Mouse (Mus musculus) liver, embryonic 15.5 days (tissue): ENCODE data around the gene Gnmt. TPM values are rescaled to one million over a fixed set of nuclear protein-coding genes. Genes with fewer than 3 reads are reported as not detected.
"Not testable (repeated sequence)": the region's sequence is repeated elsewhere in the genome, so short reads cannot be mapped to it uniquely, and the experiment has no call there.

Experiments used
- ATAC-seq: fragments of 200-750 bp; cut with Nextera tagmentation; 2 replicates; pipeline ENCODE4 v1.8.0; 2017; ENCODE audit warnings: moderate number of reproducible peaks, mild to moderate bottlenecking, moderate library complexity; ENCODE audit not compliant: insufficient read depth
- H3K27ac ChIP-seq: fragments of 300-500 bp; sonication (generic); replicated peaks from 2 replicates; pipeline ENCODE4 v1.5.1; 2015; ENCODE audit warnings: mild to moderate bottlenecking, inconsistent platforms
- H3K27me3 ChIP-seq: fragments of 300-500 bp; sonication (generic); 2 replicates; pipeline ENCODE4 v1.6.1; 2015; ENCODE audit warnings: mild to moderate bottlenecking, inconsistent platforms
- H3K36me3 ChIP-seq: fragments of 300-500 bp; sonication (generic); replicated peaks from 2 replicates; pipeline ENCODE4 v1.6.1; 2015; ENCODE audit warnings: moderate library complexity, mild to moderate bottlenecking, inconsistent platforms
- H3K4me1 ChIP-seq: fragments of 300-500 bp; sonication (generic); replicated peaks from 2 replicates; pipeline ENCODE4 v1.6.1; 2015; ENCODE audit warnings: inconsistent platforms
- H3K4me2 ChIP-seq: fragments of 300-500 bp; sonication (generic); 2 replicates; pipeline ENCODE4 v1.6.1; 2015; ENCODE audit warnings: moderate library complexity, mild to moderate bottlenecking, inconsistent platforms
- H3K4me3 ChIP-seq: fragments of 300-500 bp; sonication (generic); replicated peaks from 2 replicates; pipeline ENCODE4 v1.5.1; 2015; ENCODE audit warnings: mild to moderate bottlenecking, inconsistent platforms
- H3K9ac ChIP-seq: fragments of 300-500 bp; sonication (generic); 2 replicates; pipeline ENCODE4 v1.6.1; 2015; ENCODE audit warnings: moderate library complexity, mild to moderate bottlenecking, inconsistent platforms
- H3K9me3 ChIP-seq: fragments of 300-500 bp; sonication (generic); replicated peaks from 2 replicates; pipeline ENCODE4 v1.6.1; 2016; ENCODE audit warnings: inconsistent platforms
- WGBS: fragments of 180-500 bp; shearing (Covaris S2); methylation state at CpG from one replicate; pipeline ENCODE4 v1.1.7; 2015; ENCODE audit warnings: mixed read lengths; ENCODE audit not compliant: insufficient replicate concordance; 5-methylcytosine and 5-hydroxymethylcytosine counted together
- polyA plus RNA-seq: library from polyadenylated mRNA; unstranded; fragments of >200 nt; fragmentation: Nextera tagmentation; extraction: Ambion mirVana; gene quantifications from 2 replicates; pipeline ENCODE4 v1.2.1, GENCODE M21; 2015

Gene Gnmt
- polyA plus RNA-seq, 1 experiment from 2014 or later, result 59.8 TPM

DNA sequence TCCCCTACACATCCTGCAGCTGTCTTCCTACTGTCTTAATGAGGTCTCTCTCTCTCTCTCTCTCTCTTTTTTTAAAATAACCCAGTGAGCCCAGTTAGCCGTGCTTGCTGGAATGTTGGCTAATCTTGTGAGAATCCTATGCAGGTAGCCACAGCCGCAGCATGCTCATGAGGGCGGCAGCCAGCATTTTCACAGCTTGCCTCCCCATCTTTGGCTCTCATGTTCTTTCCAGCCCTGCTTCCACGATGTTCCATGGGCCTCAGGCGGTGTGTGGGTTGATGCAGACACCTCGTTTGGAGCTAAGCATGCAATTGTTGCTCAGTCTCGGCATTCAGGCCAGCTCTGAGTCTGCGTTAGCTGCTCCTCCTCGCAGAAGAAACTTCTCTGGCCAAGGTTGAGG is 35.9 kb upstream of the Gnmt start:
- not testable (repeated sequence) for H3K4me2 ChIP-seq, H3K9me3 ChIP-seq, H3K4me3 ChIP-seq, H3K27me3 ChIP-seq, H3K9ac ChIP-seq, H3K36me3 ChIP-seq, H3K4me1 ChIP-seq, H3K27ac ChIP-seq, ATAC-seq
- 66% methylated on average over 9 of the region's 9 CpGs for WGBS

DNA sequence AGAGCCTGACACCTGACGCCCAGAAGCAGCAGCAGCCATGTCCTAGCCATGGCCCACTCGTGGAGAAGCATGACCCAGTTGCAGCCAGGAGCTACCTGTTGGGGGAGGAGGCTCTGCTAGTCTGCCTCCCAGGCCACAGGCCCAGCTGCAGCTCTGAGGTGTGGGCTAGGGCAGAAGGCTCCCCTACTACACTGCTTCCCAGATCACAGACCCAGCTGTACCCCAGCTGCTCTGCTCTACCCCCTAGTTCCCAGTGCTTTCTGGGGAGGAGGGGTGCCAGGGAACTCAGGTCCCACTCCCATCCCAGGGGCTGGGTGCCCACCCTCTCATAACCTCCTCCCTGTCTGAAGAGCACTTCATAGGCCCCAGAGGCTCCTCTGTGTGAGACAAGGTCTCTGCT is 34.6 kb upstream of the Gnmt start, which contains the start of gene Ptcra:
Ptcra (minus strand) TSS at position 169 of the 400 bp plus-strand sequence.
- H3K9ac ChIP-seq, result no peak within 1 kb of the TSS
- H3K36me3 ChIP-seq, result no peaks in the 10 kb centered on the region
- no peak for ATAC-seq
- no peak within 1 kb of the TSS for H3K4me2 ChIP-seq
- 0 out of 2 replicates have a peak, but pooled peaks cover 3% of the 10 kb centered on the region for H3K4me1 ChIP-seq
- no peak within 1 kb of the TSS for H3K27ac ChIP-seq
- no peaks in the 10 kb centered on the region for H3K9me3 ChIP-seq
- WGBS, result 54% methylated on average over 2 of the region's 2 CpGs
- no peaks in the 10 kb centered on the region for H3K27me3 ChIP-seq
- no peak within 1 kb of the TSS for H3K4me3 ChIP-seq

DNA sequence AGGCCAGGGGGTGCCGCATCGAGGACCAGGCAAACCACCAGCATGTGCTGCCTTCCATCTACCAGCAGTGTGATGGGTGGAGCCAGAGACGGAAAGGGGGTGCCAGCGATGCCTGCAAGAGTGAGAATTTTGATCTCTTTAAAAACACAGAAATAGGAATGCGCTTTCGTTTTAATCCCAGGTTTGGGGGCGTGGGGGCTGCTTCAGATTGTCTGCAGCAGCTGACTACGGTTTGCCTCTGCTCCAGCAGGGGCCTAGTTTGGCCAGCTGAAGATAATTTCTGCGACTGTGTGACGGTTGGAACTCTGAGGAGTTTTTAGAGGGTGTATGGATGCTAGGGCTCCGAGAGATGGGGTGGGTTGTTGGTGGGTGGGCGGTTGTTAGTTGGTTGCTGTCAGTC is 29.8 kb upstream of the Gnmt start:
- Histone ChIP-seq H3K4me2 (no peak overlapping the region), H3K36me3 (no peaks in the 10 kb centered on the region), H3K4me1 (no peaks in the 10 kb centered on the region), H3K9ac (no peak overlapping the region), H3K9me3 (no peaks in the 10 kb centered on the region), H3K27ac (no peak overlapping the region), H3K4me3 (no peak overlapping the region), H3K27me3 (0 out of 2 replicates have a peak, but pooled peaks cover 8% of the 10 kb centered on the region)
- 74% methylated on average over 12 of the region's 12 CpGs for WGBS
- ATAC-seq, result no peak

DNA sequence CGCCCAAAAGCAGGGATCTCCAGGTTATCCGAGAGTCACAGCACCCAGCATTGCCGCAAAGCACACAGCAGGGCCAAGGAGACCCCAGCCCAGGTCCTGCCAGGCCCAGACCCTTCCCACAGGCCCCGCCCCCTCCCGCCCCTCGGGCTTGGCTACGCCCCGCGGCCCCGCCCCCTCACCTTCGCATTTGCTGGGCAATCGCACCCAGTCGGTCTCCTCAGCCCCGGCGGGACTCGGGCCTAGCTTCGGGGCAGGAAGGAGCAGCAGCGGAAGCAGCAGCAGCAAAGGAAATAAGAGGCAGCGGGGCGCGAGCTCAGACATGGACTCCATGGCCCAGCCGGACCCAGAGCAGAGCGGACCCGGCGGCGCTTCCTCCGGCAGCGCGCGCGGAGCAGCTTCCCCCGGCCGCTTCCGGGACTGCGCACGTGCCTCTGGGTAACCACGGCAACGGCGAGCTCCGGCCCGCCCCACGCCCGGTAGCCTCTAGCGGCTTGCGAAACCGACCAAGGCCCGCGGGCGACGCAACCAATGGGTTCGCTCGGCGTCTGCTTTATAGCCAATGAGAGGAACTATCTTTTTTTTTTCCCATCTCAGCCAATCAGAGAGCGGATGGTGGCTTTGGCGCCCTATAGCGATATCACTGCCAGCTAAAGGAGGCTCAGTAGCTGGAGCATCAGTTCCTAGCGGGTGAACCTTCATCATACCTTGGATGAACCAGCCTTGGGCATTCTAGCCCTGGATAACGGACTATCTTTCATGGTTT is 23.0 kb upstream of the Gnmt start, which contains the start of gene Cnpy3:
Cnpy3 (minus strand) TSS at position 421 of the 763 bp plus-strand sequence.
- peak within 1 kb of the TSS; percentile 97 for H3K4me2 ChIP-seq
- peak; percentile 99 for ATAC-seq
- H3K27me3 ChIP-seq, result 0 out of 2 replicates have a peak, but pooled peaks cover 7% of the 10 kb centered on the region
- peak within 1 kb of the TSS; percentile 91 for H3K4me3 ChIP-seq
- WGBS, result under 1% methylated on average over 58 of the region's 58 CpGs
- peak within 1 kb of the TSS; percentile 68 for H3K9ac ChIP-seq
- H3K4me1 ChIP-seq, result peaks cover 40% of the 10 kb centered on the region
- H3K36me3 ChIP-seq, result peaks cover 4% of the 10 kb centered on the region; the same call in 1 of the 2 replicates
- H3K9me3 ChIP-seq, result no peaks in the 10 kb centered on the region
- peak within 1 kb of the TSS; percentile 87 for H3K27ac ChIP-seq

DNA sequence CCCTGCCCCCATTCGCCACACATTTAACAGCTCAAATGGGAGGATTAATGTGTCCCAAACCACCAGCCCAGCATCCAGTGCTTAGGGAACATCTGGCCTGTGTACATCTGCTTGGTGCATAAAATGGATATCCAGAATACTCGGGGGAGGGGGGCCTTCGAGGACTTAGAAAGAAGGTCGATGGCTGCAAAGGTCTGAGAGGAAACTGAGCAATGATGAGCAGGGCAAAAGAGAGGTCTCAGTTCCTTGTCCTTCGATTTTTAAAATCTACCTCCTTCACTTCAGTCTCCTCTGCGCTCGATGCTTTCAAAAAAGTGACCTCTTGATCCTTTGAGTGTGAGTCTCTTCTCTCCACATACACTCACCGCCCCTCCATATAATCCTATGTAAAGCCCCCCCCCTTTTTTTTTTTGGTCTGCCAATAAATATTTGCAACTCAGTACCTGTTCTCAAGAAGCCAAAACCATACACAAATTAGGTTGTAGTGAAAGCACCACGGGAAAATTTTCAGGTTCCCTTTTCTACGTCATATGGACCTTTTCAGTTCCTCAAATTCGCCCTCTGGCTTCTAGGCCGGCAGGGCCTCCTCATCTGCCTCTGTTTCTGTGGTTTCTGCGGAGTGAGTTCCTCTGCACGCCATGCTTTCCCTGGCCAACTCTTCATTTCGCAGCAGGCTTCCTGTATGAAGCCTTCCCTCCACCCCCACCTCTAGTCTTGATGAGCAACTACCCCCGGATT is 22.3 kb upstream of the Gnmt start:
- peaks cover 11% of the 10 kb centered on the region for H3K36me3 ChIP-seq
- 0 out of 2 replicates have a peak, but pooled peaks cover 2% of the 10 kb centered on the region for H3K27me3 ChIP-seq
- no peaks in the 10 kb centered on the region for H3K9me3 ChIP-seq
- peak overlapping the region; percentile 97 for H3K4me2 ChIP-seq
- peak; percentile 20; the same call in 1 of the 2 replicates for ATAC-seq
- H3K27ac ChIP-seq, result peak overlapping the region; percentile 87
- H3K4me1 ChIP-seq, result peaks cover 40% of the 10 kb centered on the region
- 11% methylated on average over 16 of the region's 16 CpGs for WGBS
- H3K4me3 ChIP-seq, result peak overlapping the region; percentile 91
- peak overlapping the region; percentile 68 for H3K9ac ChIP-seq

DNA sequence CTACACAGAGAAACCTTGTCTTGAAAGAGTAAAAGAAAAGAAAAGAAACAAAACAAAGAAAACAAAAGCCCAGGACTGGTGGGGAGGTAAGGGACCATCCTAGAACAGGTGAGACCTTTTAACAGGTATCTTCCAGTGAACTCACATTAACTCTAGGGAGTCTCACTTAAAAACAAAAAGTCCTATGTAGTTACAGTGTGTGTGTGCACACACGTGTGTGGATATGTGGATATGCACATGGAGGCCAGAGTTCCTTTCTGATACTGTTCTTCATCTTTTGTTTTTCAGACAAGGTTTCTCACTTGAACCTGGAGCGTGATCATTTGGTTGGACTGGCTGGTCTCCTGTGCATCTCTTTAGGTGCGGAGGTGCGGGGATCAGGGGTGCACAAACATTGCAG is 21.6 kb upstream of the Gnmt start:
- H3K27ac ChIP-seq, result peak overlapping the region; percentile 87
- ATAC-seq, result no peak
- WGBS, result 68% methylated on average over 4 of the region's 4 CpGs

DNA sequence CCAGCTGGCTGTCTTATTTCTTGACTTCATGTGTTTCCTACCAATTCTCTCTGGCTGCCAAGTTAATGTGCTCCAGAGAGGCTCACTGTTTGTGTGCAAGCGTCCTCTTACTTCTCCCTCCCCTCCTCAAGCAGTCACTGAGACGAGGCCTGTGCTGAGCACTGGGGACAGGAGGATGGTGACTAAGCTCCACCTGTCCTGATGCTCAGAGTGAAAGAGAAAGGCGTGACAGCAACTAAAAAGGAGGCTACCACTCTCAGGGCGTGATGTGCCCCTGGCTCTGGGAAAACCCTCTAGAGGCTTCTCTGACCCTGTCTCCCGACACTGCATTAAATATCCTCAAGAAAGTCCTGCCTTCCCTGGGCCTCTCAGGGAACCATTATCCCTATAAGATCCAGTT is 20.3 kb upstream of the Gnmt start:
- Histone ChIP-seq H3K36me3 (peaks cover 21% of the 10 kb centered on the region), H3K9ac (no peak overlapping the region), H3K27me3 (no peaks in the 10 kb centered on the region), H3K4me2 (no peak overlapping the region), H3K27ac (no peak overlapping the region), H3K9me3 (no peaks in the 10 kb centered on the region), H3K4me3 (no peak overlapping the region), H3K4me1 (peaks cover 40% of the 10 kb centered on the region)
- ATAC-seq, result no peak
- 70% methylated on average over 5 of the region's 5 CpGs for WGBS

More for the DNA sequence above, 21.6 kb upstream of the Gnmt start:
- H3K36me3 ChIP-seq, result peaks cover 18% of the 10 kb centered on the region
- peak overlapping the region; percentile 68; the same call in 1 of the 2 replicates for H3K9ac ChIP-seq
- peak overlapping the region; percentile 91 for H3K4me3 ChIP-seq
- no peaks in the 10 kb centered on the region for H3K27me3 ChIP-seq
- H3K4me1 ChIP-seq, result peaks cover 40% of the 10 kb centered on the region
- H3K4me2 ChIP-seq, result peak overlapping the region; percentile 97
- H3K9me3 ChIP-seq, result no peaks in the 10 kb centered on the region

DNA sequence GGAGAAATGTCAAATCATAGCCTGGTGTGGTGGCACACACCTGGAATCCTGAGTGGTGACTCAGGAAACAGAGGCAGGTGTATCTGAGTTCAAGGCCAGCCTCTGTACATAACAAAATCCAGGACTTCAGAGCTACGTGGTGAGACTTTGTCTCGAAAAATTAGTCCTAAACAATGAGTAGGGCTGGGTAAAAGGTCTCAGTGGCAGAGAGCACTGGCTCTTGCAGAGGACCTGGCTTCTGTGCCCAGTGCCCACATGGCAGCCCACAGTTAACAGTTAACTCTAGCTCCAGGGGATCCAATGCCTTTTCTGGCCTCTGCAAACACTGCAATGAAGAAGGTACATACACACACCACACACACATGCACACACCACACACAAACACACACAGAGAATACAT is 18.8 kb upstream of the Gnmt start:
- Histone ChIP-seq H3K27me3 (no peaks in the 10 kb centered on the region), H3K9me3 (no peaks in the 10 kb centered on the region), H3K4me3 (no peak overlapping the region), H3K4me2 (no peak overlapping the region), H3K36me3 (peaks cover 36% of the 10 kb centered on the region), H3K9ac (no peak overlapping the region), H3K4me1 (peaks cover 39% of the 10 kb centered on the region), H3K27ac (no peak overlapping the region)
- 66% methylated on average over 2 of the region's 2 CpGs for WGBS
- no peak for ATAC-seq

DNA sequence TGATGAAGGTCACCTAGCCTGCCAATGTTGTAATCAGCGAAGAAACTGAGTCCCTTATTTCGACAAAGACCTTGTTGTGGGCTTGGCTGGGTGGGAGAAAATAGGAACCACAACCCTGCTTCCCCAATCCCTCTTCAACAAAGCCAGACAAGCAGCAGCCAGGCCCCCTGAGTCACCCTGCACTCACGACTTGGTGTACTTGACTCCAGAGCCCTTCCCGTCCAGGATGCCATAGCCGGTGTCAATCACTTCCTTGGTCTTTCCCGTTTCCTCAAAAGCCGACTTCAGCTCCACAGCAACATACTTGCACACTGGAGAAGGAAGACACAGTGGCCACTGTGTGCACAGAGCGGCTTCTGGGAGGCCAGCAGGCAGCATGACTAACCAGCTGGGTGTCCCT is 18.3 kb upstream of the Gnmt start:
- H3K9ac ChIP-seq, result no peak overlapping the region
- H3K36me3 ChIP-seq, result peaks cover 42% of the 10 kb centered on the region
- H3K9me3 ChIP-seq, result no peaks in the 10 kb centered on the region
- no peak overlapping the region for H3K27ac ChIP-seq
- ATAC-seq, result no peak
- H3K4me2 ChIP-seq, result no peak overlapping the region
- no peak overlapping the region for H3K4me3 ChIP-seq
- no peaks in the 10 kb centered on the region for H3K27me3 ChIP-seq
- peaks cover 33% of the 10 kb centered on the region for H3K4me1 ChIP-seq
- WGBS, result 63% methylated on average over 8 of the region's 8 CpGs

DNA sequence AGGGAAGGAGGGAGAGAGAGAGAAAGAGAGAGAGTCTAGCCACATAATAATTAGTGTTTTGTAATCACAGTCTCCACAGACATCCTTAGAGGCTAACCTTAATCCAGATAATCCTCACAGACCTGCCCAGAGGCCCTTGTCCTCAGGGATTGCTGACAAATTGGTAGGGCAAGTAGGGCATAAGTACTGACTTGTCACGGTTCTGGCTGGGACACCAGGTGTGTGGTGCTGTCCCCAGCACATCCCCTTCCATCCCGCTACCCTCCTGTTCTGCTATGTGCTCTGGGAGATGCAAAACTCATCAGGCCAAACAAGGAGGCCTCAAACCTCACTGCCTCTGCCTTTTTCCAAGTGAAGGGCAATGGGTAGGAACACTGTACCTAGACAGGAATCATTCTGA is 16.5 kb upstream of the Gnmt start:
- Histone ChIP-seq H3K27ac (no peak overlapping the region), H3K27me3 (no peaks in the 10 kb centered on the region), H3K9ac (no peak overlapping the region), H3K36me3 (peaks cover 51% of the 10 kb centered on the region), H3K4me2 (no peak overlapping the region), H3K4me3 (no peak overlapping the region), H3K9me3 (no peaks in the 10 kb centered on the region), H3K4me1 (peaks cover 25% of the 10 kb centered on the region)
- WGBS, result 83% methylated on average over 2 of the region's 2 CpGs
- ATAC-seq, result no peak

DNA sequence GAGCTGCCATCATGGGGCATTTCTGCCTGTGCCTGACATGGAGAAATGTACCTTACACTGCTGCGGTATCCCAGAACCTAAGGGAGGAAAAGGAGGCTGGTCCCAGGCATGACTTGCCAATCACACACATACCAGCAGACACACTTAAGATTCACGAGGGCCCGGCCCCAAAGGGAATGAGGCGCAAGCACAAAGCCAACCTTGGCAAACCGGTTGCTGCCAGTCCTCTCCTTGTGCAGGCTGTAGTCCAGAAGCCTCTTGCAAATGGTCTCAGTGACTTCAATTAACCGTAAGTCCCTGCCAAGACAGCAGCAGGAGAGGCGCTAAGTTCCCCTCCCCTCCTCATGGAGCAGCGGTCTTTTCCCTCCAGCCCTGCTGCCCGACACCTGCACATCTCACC is 14.0 kb upstream of the Gnmt start:
- H3K36me3 ChIP-seq, result peaks cover 58% of the 10 kb centered on the region

More for the DNA sequence above, 14.0 kb upstream of the Gnmt start:
- Histone ChIP-seq H3K27ac (no peak overlapping the region), H3K4me1 (peaks cover 10% of the 10 kb centered on the region), H3K4me3 (no peak overlapping the region), H3K9me3 (no peaks in the 10 kb centered on the region), H3K9ac (no peak overlapping the region), H3K27me3 (no peaks in the 10 kb centered on the region), H3K4me2 (no peak overlapping the region)
- no peak for ATAC-seq
- 89% methylated on average over 9 of the region's 9 CpGs for WGBS
